30 mouse cellular contexts compared by ENCODE assay signal in the genomic region with DNA sequence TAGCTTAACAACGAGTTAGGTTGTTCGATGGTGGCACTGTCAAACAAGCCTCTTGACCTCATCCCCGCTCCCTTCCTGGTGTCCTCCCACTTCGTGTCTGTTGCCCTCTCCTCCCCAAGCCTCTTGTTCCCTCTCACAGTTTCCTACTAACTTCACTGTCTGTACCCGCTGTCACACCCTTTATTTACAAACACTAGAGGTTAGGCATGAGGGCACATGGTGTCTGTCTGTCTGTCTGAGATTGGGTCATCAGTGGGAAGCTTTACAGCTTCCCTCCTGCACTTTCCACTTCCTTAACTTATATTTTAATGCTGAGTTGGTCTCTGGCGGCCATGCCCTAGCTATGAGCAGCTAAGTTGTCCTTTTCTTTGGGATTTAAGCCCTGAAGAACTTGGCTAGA. TPM values are rescaled to one million over a fixed set of nuclear protein-coding genes. Genes with fewer than 3 reads are reported as not detected.
DNase-seq lines count a peak whose midpoint lies in the region; ATAC-seq and TF ChIP-seq lines count a peak whose summit lies in the region.
"Had no signal": no experiment of that assay in that cellular context is flagged by ENCODE, and none has a peak within 500 bp of the region (broad histone marks: within the 10 kb centered on the region; RNA-seq: fewer than 3 reads in every experiment).

No protein-coding gene starts in this region.

- no peak for DNase-seq in gastrocnemius, adult 2 months
- no peak for DNase-seq in gastrocnemius, postnatal 10 days
- DNase-seq in heart, postnatal 10 days = no peak
- DNase-seq in lung, postnatal 0 days (ENCODE audit: low spot score) = peak; percentile 40
- DNase-seq in lung, postnatal 14 days = no peak
- DNase-seq in right cerebral cortex, adult 18-20 months = no peak
- DNase-seq: adrenal gland, adult 8-10 months; cerebellum, adult 11 months; cerebellum, adult 9-10 months; cerebellum, postnatal 36 days; gastrocnemius, postnatal 25 days; kidney, adult 18-20 months; kidney, postnatal 25 days; liver, postnatal 0 days; lung, postnatal 10 days had no signal

- no peak overlapping the region for H3K9ac ChIP-seq in heart, embryonic 13.5 days
- no peak overlapping the region for H3K9ac ChIP-seq in lung, postnatal 0 days (replicated peaks; ENCODE audit: low read depth)
- H3K9ac ChIP-seq: forebrain, embryonic 13.5 days; hindbrain, embryonic 15.5 days; kidney, embryonic 15.5 days; liver, embryonic 12.5 days; liver, postnatal 0 days; midbrain, embryonic 12.5 days; neural tube, embryonic 13.5 days had no signal

- H3K4me3 ChIP-seq in gastrocnemius, adult 2 months = no peak overlapping the region
- no peak overlapping the region for H3K4me3 ChIP-seq in heart, embryonic 13.5 days
- H3K4me3 ChIP-seq in lung, postnatal 0 days (ENCODE audit: low read depth, low read length) = no peak overlapping the region
- H3K4me3 ChIP-seq: forebrain, embryonic 13.5 days; hindbrain, embryonic 10.5 days; hindbrain, embryonic 15.5 days; kidney, embryonic 15.5 days; left cerebral cortex, adult 2 months; liver, embryonic 12.5 days; megakaryocyte, embryonic 14.5 days; midbrain, embryonic 12.5 days; neural tube, embryonic 13.5 days had no signal

- H3K9me3 ChIP-seq in heart, embryonic 13.5 days = no peaks in the 10 kb centered on the region
- H3K9me3 ChIP-seq in lung, postnatal 0 days (ENCODE audit: low read length) = no peaks in the 10 kb centered on the region
- H3K9me3 ChIP-seq: forebrain, embryonic 13.5 days; hindbrain, embryonic 10.5 days; hindbrain, embryonic 15.5 days; kidney, embryonic 15.5 days; liver, embryonic 12.5 days; megakaryocyte, embryonic 14.5 days; midbrain, embryonic 12.5 days; neural tube, embryonic 13.5 days had no signal

- no peaks in the 10 kb centered on the region for H3K27me3 ChIP-seq in heart, embryonic 13.5 days (replicated peaks)
- no peaks in the 10 kb centered on the region for H3K27me3 ChIP-seq in lung, postnatal 0 days (replicated peaks; ENCODE audit: insufficient read depth, low read length)
- H3K27me3 ChIP-seq: CH12.LX; forebrain, embryonic 13.5 days; hindbrain, embryonic 15.5 days; kidney, embryonic 15.5 days; liver, embryonic 12.5 days; midbrain, embryonic 12.5 days; neural tube, embryonic 13.5 days had no signal

- H3K4me2 ChIP-seq in heart, embryonic 13.5 days = no peak overlapping the region
- no peak overlapping the region for H3K4me2 ChIP-seq in lung, postnatal 0 days (replicated peaks; ENCODE audit: low read depth, low read length)
- H3K4me2 ChIP-seq: forebrain, embryonic 13.5 days; hindbrain, embryonic 15.5 days; kidney, embryonic 15.5 days; liver, embryonic 12.5 days; midbrain, embryonic 12.5 days; neural tube, embryonic 13.5 days had no signal

- no peak for TF ChIP-seq EP300 in lung, postnatal 0 days (IDR thresholded peaks at IDR 0.05)

- intact Hi-C loops in gastrocnemius, adult 2 months (cut with DNase I) = no loop called here
- intact Hi-C loops in heart, postnatal 10 days (cut with DNase I) = no loop called here

- 62% methylated on average over 6 of the region's 6 CpGs for WGBS in heart, embryonic 13.5 days
- WGBS in lung, postnatal 0 days = 70% methylated on average over 6 of the region's 6 CpGs

- H3K36me3 ChIP-seq in heart, embryonic 13.5 days = peaks cover 50% of the 10 kb centered on the region
- H3K36me3 ChIP-seq in lung, postnatal 0 days (ENCODE audit: insufficient read depth, low read length) = no peaks in the 10 kb centered on the region
- H3K36me3 ChIP-seq: liver, embryonic 12.5 days had no signal

- H3K27ac ChIP-seq in gastrocnemius, adult 2 months = peak overlapping the region; percentile 56; the same call in 1 of the 2 replicates
- peak overlapping the region; percentile 64 for H3K27ac ChIP-seq in heart, embryonic 13.5 days (replicated peaks)
- no peak overlapping the region for H3K27ac ChIP-seq in lung, postnatal 0 days (ENCODE audit: low read length)
- H3K27ac ChIP-seq: forebrain, embryonic 13.5 days; hindbrain, embryonic 10.5 days; hindbrain, embryonic 15.5 days; left cerebral cortex, adult 2 months; liver, embryonic 12.5 days; midbrain, embryonic 12.5 days; neural tube, embryonic 13.5 days had no signal

- no peak for ATAC-seq in heart, embryonic 13.5 days (ENCODE audit: extremely low read depth, insufficient number of reproducible peaks, low FRiP score, low TSS enrichment)
- no peak for ATAC-seq in lung, postnatal 0 days
- ATAC-seq in monocyte, adult 5-6 weeks (replicated peaks; ENCODE audit: insufficient number of reproducible peaks, low FRiP score, low TSS enrichment, poor library complexity, severe bottlenecking) = peak; percentile 74
- ATAC-seq: activated CD4-positive, CD25-positive, alpha-beta regulatory T cell, adult 4 months; forebrain, embryonic 13.5 days; inflammation-experienced regulatory T-cells, adult 6 months; liver, embryonic 12.5 days; liver, postnatal 0 days had no signal

- TF ChIP-seq CTCF in gastrocnemius, adult 2 months (IDR thresholded peaks at IDR 0.05) = no peak
- TF ChIP-seq CTCF in lung, postnatal 0 days (IDR thresholded peaks at IDR 0.05) = no peak

- H3K4me1 ChIP-seq in heart, embryonic 13.5 days = peaks cover 35% of the 10 kb centered on the region
- peaks cover 6% of the 10 kb centered on the region; the same call in 1 of the 2 replicates for H3K4me1 ChIP-seq in lung, postnatal 0 days (ENCODE audit: insufficient read depth, low read depth, low read length)
- H3K4me1 ChIP-seq: forebrain, embryonic 13.5 days; hindbrain, embryonic 10.5 days; hindbrain, embryonic 15.5 days; kidney, embryonic 15.5 days; midbrain, embryonic 12.5 days; neural tube, embryonic 13.5 days had no signal

RNA-seq across cellular contexts. Expression of a gene that starts 26.5 kb away (rescaled TPM):
- 1 to 10 TPM; 4.9 to 5.1 TPM for total RNA-seq in gastrocnemius, adult 2 months (2021)
- total RNA-seq in gastrocnemius, postnatal 10 days (2021) = 10 to 100 TPM; 19.3 to 21.9 TPM
- 21.2 and 21.4 TPM in 2 replicates for polyA plus RNA-seq in heart, embryonic 13.5 days (2015; fragmentation: Nextera tagmentation; extraction: Ambion mirVana)
- 10 to 100 TPM; 22.4 to 22.9 TPM for total RNA-seq in heart, postnatal 10 days (2021)
- polyA plus RNA-seq in lung, postnatal 0 days (2015; fragmentation: Nextera tagmentation; extraction: Ambion mirVana) = 8.3 and 10.4 TPM in 2 replicates
- 1.1 to 1.2 TPM (median 1.1 TPM) in 3 replicates for total RNA-seq in monocyte, adult 5-6 weeks (2017)

RNA-seq across cellular contexts. Expression of a gene that starts 26.6 kb away (rescaled TPM):
- total RNA-seq in gastrocnemius, adult 2 months (2021) = under 1 TPM; 0.75 to 0.77 TPM
- 1 to 10 TPM; 2.3 to 3.7 TPM for total RNA-seq in gastrocnemius, postnatal 10 days (2021)
- polyA plus RNA-seq in heart, embryonic 13.5 days (2015; fragmentation: Nextera tagmentation; extraction: Ambion mirVana) = 8.7 and 10.4 TPM in 2 replicates
- 1 to 10 TPM; 2.6 to 3.5 TPM for total RNA-seq in heart, postnatal 10 days (2021)
- 4.5 and 6.7 TPM in 2 replicates for polyA plus RNA-seq in lung, postnatal 0 days (2015; fragmentation: Nextera tagmentation; extraction: Ambion mirVana)
- total RNA-seq in monocyte, adult 5-6 weeks (2017) = 9.7 to 13.3 TPM (median 11.5 TPM) in 3 replicates

RNA-seq across cellular contexts. Expression of a gene that starts 41.5 kb away (rescaled TPM):
- not detected for total RNA-seq in gastrocnemius, adult 2 months (2021)
- total RNA-seq in gastrocnemius, postnatal 10 days (2021) = under 1 TPM; 0.12 to 0.14 TPM
- polyA plus RNA-seq in heart, embryonic 13.5 days (2015; fragmentation: Nextera tagmentation; extraction: Ambion mirVana) = 0.46 and 0.53 TPM in 2 replicates
- total RNA-seq in heart, postnatal 10 days (2021) = under 1 TPM; 0.79 TPM
- 1.5 and 2.0 TPM in 2 replicates for polyA plus RNA-seq in lung, postnatal 0 days (2015; fragmentation: Nextera tagmentation; extraction: Ambion mirVana)
- not detected in 3 replicates for total RNA-seq in monocyte, adult 5-6 weeks (2017)
- polyA plus RNA-seq: C2C12; liver, postnatal 0 days had no signal

RNA-seq across cellular contexts. Expression of a gene that starts 51.8 kb away (rescaled TPM):
- total RNA-seq in gastrocnemius, adult 2 months (2021) = under 1 TPM in 1 of 2 experiments, not detected in 1; 0.06 TPM
- under 1 TPM; 0.19 to 0.32 TPM for total RNA-seq in gastrocnemius, postnatal 10 days (2021)
- polyA plus RNA-seq in heart, embryonic 13.5 days (2015; fragmentation: Nextera tagmentation; extraction: Ambion mirVana) = 0.08 TPM in 1 of 2 replicates, not detected in the other
- total RNA-seq in heart, postnatal 10 days (2021) = under 1 TPM; 0.07 to 0.20 TPM
- 0.04 TPM in 1 of 2 replicates, not detected in the other for polyA plus RNA-seq in lung, postnatal 0 days (2015; fragmentation: Nextera tagmentation; extraction: Ambion mirVana)
- total RNA-seq in monocyte, adult 5-6 weeks (2017) = not detected in 3 replicates
- polyA plus RNA-seq: activated CD4-positive, CD25-positive, alpha-beta regulatory T cell, adult 4 months; liver, embryonic 12.5 days; liver, postnatal 0 days; midbrain, embryonic 12.5 days had no signal
